Mouse (Mus musculus) embryo, embryonic 9.5 days (tissue): ENCODE measurements around the gene I0C0044D17Rik.
"Not testable (repeated sequence)": the region's sequence is repeated elsewhere in the genome, so short reads cannot be mapped to it uniquely, and the experiment has no call there.

Source experiments
- DNase-seq: peaks from one replicate; pipeline ENCODE4 v3.0.0-alpha.2; 2017; ENCODE audit errors: extremely low spot score

Gene I0C0044D17Rik

DNA sequence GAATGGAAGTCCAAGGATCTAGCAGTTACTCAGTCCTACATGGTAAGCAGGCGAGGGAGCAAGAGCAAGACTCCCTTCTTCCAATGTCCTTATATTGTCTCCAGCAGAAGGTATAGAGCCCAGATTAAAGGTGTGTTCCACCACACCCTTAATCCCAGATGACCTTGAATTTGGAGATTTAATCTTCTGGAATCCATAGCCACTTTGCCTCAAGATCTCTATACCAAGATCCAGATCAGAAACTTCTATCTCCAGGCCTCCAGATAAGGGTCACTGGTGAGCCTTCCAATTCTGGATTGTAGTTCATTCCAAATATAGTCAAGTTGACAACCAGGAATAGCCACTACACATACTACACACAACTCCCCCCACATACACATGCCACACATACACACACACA, at the start of gene I0C0044D17Rik:
Gene I0C0044D17Rik, minus strand, starts transcription at position 101 of the 400 bp plus-strand sequence.
- not testable (repeated sequence) for DNase-seq

DNA sequence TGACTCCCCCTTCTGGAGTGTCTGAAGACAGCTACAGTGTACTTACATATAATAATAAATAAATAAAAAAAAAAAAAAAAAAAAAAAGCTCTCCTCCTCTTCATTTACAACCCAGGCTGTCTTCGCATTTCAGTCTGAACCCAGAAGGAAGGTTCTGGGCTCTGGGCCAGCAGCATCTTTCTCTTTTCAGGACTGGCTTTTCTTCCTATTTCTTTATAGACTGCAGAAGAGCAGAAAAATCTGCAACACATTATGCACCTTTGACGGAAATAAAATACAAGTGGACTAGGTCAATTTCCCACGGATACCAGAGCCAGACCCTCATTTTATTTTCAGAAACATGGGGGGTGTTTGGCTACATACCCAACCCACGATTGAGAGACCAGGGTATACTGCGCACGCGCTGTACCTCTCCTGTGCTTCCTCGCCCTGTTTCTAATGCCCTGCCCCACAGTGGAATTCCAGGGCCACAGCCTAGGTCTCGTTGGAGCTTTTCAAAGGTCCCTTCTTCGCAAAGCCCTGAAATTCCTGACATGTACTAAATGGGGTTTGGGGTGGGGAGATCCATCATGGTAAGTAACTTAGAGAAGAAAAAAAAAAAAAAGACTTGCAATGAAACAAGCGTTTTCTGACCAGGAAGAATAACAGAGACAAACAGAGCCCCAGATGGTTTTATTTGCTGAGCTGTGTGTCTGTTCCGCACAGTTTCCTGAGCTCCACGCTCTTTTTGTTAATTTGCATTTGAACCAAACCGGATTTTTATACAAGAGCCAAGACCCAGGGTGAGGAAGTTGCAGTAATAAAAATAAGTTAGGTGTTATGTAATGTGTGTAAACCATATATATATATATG, 42.0 kb upstream of the I0C0044D17Rik start:
- no peak for DNase-seq

DNA sequence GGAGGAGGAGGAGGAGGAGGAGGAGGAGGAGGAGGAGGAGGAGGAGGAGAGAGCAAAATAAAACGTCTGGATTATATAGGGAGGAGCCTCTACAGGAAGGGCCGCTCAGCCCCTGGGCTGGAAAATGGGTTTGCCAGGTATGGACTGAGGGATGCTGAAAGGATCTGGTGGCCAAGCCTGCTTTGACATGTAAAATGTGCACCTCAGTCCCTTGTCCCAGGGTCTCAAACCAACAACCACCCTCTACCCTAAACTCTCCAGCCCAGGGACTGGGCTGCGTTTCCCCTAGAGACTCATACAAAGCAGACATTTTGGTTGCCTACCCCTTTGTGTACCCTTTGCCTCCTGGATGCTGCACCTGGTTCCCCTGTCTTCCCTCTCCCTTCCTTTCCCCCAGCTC, 40.9 kb upstream of the I0C0044D17Rik start:
- DNase-seq, result no peak

DNA sequence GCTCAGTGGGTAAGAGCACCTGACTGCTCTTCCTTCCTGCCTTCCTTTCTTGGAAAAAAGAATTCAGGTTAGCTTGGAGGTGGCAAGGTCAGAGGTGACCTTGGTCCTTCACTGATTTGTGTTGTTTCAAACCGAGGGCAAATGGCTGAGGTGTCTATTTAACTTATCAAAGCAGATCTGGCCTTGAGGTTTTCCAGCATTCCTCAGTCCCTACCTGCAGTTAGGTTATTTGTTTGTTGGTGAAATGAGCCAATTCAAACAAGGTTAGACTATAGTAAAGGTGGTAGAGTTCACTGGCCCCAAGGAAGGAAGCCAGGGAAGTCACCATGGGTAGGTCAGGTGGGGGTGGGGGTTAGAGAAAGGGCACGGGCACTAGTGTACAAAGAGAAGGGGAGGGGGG, 40.5 kb upstream of the I0C0044D17Rik start:
- no peak for DNase-seq

DNA sequence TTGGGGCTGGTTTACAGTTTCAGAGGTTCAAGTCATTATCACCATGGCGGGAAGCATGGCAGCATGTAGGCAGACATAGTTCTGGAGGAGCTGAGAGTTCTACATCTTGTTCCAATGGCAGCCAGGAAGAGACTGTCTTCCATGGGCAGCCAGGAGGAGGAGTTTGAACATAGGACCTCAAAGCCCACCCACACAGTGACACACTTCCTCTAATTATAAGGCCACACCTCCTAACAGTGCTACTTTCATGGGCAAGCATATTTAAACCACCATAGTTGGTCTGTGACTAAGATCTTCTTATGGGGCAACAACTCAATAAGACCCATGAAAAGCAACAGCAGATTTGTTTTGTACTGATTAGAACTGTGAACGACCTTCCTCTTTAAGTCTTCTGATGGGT, 39.8 kb upstream of the I0C0044D17Rik start:
- no peak for DNase-seq

DNA sequence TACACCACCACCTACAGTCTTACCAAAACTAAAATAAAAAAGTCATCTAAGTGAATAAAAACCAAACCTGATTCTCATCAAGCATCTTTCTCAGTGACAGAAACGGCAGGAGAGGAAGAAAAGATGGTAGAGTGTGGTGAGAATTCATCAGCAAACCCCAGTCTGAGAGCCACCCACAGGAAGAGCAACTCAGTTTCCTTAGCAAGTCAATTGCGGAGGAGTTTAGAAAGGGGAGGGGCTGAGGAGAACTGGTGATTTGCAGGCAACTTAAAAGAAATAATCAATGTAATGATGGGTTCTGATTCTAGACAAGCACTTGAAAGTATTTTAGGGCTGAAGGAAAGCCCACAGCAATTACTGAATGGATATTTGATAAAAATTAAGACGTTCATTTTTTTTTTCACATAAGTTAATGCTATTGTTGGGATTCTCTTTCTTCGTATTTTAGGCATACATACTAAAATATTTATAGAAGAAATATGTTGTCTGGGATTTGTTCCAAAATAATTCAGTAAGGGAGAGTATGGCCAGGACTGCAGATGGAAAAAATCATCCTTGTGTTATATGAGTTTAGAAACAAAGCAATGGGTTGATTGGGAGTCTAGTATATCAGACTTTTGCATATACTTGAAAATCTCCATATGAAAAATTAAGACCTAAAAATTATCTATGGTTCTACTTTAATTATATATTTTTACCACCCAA, 34.7 kb upstream of the I0C0044D17Rik start:
- DNase-seq, result no peak

DNA sequence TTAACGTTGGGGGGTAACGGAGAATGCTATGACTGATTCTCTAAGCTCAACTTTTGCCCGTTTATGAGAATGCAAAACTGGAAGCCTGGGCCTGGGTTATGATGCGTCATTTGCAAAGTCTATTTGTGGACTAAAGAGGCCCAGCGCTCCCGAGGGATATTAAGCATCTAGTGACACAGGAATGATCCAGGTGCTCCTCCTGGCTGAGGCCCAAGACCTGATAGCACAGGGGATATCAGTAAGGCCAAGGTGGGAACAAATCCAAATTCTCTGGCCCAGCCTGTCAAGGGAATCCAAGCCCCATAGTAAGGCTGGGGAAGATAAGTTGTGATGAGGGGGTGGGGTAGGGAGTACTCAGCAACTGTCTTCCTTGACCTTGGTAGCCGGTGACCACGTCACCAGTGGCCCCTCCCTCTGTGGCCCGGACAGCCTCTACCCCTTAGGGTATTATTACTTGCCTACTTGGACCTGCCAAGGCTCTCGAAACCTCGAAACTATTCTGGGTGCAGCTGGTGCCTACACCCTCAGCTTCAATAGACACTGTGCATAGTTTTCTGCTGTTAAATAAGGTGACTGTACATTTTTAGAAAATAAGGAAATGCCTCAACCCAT, 33.5 kb upstream of the I0C0044D17Rik start:
- DNase-seq, result no peak

DNA sequence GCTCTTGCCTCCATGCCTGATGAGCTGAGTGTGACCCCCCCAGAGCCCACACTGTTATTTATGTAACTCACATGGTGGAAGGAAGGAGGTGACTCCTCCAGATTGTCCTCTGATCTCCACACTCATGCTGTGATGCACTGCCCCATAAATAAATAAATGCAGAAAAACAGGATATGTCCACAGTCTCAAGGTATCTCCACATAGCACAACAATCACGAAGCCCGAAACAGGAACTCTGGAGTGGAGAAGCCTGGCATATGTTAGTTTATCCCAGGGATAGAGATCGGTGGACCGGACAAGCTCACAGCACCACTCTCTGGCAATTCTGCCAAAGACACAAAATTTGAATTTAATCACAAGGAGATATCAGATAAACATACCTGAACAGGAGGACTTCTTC, 30.3 kb upstream of the I0C0044D17Rik start:
- DNase-seq, result no peak

DNA sequence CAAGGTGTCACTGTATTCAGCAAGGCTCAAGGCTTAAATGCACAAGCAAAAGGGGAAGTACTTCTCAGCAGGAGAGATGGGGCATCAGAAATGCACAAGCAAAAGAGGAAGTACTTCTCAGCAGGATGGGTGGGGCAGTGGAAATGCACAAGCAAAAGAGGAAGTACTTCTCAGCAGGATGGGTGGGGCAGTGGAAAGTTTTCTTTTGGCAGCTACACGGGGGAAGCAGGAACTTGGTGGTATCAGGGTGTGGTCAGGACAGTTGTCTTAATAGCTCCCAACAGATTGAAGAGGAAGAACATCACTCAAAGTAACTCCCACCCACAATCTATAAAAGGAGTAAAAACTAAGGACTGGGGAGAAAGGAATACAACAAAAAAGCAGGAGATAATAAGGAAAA, 26.8 kb upstream of the I0C0044D17Rik start:
- DNase-seq, result not testable (repeated sequence)

DNA sequence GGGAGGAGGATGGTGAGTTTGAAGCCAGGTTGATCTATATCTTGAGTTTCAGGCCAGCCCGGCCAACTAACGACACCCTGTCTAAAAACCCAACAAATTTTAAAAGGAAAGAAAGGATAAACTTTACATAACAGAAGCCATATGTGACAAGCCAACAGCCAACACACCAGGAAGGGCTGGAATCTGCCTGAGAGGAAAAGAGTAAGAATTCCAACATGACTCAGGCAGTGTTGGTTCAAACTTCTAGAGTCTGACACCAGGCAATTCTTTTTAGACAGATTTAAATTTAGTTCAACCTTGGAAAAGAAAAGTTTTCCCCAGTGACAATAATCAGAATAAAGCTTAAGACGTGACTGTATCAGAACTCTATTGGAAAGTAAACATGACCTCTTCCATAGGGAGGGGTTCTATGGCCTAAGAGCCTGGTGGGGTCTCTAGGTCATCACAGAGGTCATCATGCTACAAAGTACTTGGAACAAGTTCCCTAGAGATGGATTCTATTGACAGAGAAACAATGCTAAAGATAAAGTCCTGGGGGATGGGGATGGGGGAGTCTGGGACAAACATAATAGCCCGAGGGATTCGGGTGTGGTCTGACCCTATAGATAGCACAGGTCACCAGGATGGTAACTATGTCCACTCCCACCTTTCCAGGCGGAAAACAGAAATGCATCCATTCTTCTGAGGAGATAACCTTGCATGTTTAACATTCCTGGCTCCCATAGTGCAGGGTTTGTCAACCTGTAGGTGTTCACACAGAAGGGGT, 23.7 kb upstream of the I0C0044D17Rik start:
- DNase-seq, result no peak

DNA sequence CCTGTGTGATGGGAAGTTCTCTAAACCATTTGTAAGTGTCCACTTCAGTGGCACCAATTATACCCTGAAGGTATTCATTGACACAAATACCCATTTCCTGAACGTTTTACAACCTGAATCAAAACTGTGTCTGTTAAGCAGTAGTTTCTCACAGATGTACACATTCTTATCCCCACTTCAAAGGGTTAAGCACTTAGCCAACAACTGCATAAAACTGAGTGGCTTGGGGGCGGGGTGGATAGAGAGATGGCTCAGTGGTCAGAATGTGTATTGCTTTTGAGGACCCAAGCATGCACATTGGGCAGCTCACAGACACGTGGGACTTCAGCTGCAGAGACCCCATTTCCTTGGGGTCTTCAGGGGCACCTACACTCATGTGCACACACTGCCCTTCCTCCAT, 22.8 kb upstream of the I0C0044D17Rik start:
- DNase-seq, result no peak

DNA sequence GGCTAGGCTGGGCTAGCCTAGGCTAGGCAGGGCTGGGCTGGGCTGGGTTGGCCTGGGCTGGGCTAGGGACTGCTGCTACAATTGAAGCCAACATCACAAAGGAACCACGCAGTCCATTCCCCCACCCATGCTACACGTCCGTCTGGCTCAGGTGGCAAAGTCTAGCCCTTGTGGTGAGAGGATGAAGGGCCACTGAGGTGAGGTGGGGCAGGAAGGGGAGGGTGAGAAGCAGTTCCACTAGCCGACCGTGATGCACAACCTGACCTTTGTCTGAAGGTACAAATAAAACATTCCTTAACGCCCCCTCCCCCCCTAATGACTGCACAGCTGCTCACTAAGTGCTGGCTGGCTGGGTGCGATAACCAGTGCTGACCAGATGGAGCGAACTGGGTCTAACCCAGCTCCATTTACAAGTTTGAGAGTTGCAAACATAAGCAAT, 22.1 kb upstream of the I0C0044D17Rik start:
- no peak for DNase-seq

DNA sequence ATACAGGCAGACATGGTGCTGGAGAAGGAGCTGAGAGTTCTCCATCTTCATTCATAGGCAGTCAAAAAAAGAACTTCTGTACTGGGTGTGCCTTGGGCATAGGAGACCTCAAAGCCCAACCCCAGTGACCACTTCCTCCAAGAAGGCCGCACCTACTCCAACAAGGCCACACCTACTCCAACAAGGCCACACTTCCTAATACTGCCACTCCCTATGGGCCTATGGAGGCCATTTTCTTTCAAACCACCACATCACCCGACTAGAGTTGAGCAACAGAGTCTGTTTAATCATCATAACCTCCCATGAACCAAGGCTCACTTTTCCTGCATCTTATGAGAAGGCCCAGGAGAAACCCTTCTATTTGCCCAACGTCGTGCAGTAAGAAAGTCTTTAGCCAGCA, 21.6 kb upstream of the I0C0044D17Rik start:
- no peak for DNase-seq

DNA sequence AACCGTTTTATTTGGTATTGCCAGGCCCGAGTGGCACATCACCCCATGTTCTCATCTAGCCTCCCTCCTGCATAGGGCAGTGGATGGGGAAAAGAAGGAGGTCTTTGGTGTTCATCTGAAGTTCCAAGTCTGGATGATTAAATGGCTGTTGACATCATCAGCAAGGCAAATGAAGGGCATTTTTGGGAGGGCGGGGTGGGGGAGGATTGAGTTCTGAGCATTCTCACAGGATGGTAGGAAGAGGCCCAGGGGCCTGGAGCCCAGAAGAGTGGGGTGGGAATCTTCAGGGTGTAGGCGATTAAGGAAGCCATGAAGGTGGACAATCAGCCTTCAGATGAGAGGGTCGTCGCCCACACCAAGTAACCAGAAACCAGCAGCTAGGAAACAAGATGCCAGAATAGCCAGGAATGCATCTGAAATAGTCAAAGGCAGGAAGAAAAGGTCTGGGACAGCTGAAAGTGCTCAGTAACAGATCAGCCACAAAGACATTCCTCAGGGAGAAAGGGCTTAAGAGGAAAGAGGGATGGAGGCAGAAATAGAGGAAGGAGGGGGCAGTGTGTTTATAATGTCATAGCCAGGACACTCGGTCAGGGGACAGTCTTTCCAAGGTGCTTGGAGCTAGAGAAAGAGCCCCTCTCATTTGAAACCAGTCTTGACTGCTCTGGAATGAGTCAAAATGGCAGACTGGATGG, 20.4 kb upstream of the I0C0044D17Rik start:
- DNase-seq, result no peak

DNA sequence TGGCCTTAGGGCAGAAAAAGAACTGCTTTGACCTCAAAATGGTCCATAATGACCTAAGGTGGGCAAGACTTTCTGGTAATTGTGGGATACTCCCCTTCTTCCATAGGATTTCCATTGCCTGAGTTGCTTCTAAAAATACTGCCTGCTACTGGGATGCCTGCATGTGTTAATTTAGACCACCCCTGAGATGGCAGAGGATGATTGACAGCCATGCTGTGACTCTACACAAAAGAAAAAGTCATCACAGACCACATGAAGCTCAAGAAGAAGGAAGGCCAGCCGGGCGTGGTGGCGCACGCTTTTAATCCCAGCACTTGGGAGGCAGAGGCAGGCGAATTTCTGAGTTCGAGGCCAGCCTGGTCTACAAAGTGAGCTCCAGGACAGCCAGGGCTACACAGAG, 17.6 kb upstream of the I0C0044D17Rik start:
- not testable (repeated sequence) for DNase-seq

DNA sequence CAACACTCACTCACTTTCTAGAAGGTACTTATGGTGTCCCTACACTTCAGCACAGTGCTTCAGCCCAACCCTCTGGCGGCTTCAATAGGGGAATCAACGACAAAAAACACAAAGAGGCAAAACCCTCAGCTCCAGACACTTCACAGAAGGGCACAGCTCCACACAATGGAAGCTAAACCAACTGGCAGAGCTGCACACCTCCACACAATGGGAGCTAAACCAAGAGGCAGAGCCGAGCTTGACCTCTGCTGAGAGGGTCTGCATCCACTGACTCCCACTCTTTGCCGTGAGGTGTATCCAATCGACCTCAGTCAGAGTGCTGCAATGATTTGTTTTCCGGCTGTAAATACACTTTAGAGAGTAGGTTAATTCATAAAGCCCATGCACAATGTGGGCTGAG, 16.9 kb upstream of the I0C0044D17Rik start:
- DNase-seq, result no peak

DNA sequence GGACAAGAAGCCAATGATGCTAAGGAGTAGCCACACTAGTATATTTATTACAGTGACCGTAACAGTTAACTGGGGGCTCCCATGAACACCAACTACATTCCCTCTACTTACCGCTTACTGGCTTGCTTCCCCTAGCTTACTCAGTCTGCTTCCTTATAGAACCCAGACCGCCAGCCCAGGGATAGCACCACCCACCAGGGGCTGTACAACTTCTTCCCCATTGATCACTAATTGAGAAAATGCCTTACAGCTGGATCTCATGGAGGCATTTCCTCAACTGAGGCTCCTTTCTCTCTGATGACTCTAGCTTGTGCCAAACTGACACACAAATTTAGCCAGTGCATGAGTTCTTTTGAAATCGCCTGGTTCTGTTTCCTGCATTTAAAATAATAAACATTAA, 15.3 kb upstream of the I0C0044D17Rik start:
- DNase-seq, result no peak

DNA sequence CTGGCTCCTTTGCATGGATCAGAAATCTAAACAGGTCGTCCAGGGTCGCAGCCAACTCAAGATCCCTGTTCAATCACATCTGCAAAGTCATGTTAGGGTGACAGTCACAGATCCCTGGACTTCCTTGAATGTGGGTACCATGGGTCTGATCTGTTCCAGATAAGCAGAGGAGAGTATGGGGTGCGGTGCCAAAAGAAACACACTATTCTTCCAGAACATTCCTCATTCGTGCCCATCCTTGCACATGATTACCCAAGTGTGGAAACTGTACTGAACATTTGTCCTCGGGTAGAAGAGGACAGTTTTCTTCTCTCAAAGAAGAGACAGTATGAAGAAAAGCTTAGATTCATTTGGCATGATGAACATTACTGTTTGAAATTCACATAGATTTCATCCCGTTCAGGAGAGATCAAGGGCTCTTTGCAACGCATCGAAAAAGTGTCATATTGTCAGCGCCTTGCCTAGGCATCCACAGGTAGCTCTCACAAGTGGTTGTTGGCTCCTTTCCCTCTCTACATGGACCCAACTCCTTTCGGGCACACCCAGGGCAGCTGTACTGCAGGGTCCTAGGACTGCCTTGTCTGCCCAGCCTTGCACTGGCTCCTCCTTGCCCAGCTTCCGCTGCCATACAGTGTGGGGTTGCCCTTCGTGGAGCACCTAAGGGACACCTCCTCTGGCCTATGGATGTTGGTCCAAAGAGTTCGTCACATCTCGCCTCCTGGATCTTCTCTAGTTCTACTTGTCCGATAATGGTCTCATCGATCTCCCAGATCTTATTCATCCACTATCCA, 14.3 kb upstream of the I0C0044D17Rik start:
- DNase-seq, result no peak

DNA sequence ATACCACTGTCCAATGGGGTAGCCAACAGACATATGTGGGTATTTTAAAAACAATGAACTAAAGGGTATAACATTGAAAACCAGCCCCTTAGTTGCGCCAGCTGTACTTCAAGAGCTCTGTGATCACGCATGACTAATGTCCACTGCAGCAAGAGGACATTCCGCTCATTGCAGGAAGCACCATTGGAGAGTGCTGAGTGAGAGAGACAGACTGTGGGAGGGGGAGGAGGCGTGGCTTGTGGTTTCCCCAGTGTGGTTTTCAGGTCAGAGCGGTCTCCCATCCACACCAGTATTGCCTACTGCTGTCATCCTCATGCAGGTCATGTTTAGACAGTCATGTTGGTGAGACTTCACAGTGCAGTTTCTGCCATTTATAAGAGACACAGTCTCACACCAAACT, 12.9 kb upstream of the I0C0044D17Rik start:
- DNase-seq, result no peak

DNA sequence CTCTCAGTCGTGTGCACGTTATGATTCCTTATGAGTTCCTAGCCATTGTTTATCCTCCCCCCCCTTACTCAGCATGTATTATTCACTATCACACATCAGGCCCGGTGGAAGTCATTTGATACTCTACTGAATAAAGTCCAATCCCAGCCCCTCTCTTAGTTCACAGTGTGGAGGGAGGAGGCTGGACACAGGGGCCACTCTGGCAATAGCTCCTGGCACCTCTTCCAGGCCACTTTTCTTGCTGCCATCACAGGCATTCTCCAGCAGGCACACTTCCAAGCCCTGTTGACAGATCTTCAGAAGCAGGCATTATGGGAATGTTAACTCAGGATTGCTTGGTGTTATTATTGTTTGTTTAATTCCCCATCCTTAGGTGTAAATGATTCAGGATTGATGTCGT, 11.1 kb upstream of the I0C0044D17Rik start:
- no peak for DNase-seq

DNA sequence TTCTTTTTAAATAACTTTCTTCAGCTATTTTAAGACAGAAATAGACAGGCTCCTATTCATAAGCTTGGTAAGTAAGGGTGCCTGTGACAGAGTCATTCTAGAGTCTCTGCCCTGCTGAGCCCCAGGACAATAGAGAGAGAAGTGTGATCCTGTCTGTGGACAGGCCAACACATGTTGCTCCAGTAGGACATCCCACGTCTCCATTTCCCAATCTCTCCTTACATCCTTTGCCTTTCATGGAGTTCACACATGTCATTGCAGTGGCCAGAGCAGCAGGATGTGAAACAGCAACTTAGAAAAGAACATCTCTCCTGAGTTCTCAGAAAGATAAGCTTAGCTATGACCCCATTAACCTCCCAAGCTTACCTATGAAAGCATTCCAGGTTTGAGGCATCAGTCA, 8.1 kb upstream of the I0C0044D17Rik start:
- no peak for DNase-seq
